Mouse (Mus musculus) kidney, postnatal 0 days (tissue): ENCODE results near the gene Lrrn2. TPM values are rescaled to one million over a fixed set of nuclear protein-coding genes. Genes with fewer than 3 reads are reported as not detected.

ENCODE experiments used
- ATAC-seq: fragments of 200-750 bp; cut with Nextera tagmentation; replicated peaks from 2 replicates; pipeline ENCODE4 v1.8.0; 2017; ENCODE audit warnings: low read depth, moderate number of reproducible peaks, moderate TSS enrichment, moderate library complexity; ENCODE audit not compliant: low FRiP score
- DNase-seq: peaks from one replicate; pipeline ENCODE4 v3.0.0-alpha.2; 2016; ENCODE audit warnings: low spot score
- H3K27ac ChIP-seq: fragments of 300-500 bp; sonication (generic); 2 replicates; pipeline ENCODE4 v1.5.1; 2014; ENCODE audit warnings: mild to moderate bottlenecking
- H3K27me3 ChIP-seq: fragments of 300-500 bp; sonication (generic); 2 replicates; pipeline ENCODE4 v1.6.1; 2014; ENCODE audit warnings: low read length, mixed read lengths; ENCODE audit not compliant: insufficient read depth
- H3K36me3 ChIP-seq: fragments of 300-500 bp; sonication (generic); 2 replicates; pipeline ENCODE4 v1.6.1; 2014; ENCODE audit warnings: low read length, mixed read lengths; ENCODE audit not compliant: insufficient read depth
- H3K4me1 ChIP-seq: fragments of 300-500 bp; sonication (generic); replicated peaks from 2 replicates; pipeline ENCODE4 v1.6.1; 2014; ENCODE audit warnings: antibody characterized with exemption, low read length, mixed read lengths; ENCODE audit not compliant: insufficient read depth
- H3K4me2 ChIP-seq: fragments of 300-500 bp; sonication (generic); 2 replicates; pipeline ENCODE4 v1.6.1; 2014; ENCODE audit warnings: mild to moderate bottlenecking, low read length, moderate library complexity, mixed read lengths
- H3K4me3 ChIP-seq: fragments of 300-500 bp; sonication (generic); replicated peaks from 2 replicates; pipeline ENCODE4 v1.5.1; 2014; ENCODE audit warnings: low read depth, low read length
- H3K9ac ChIP-seq: fragments of 300-500 bp; sonication (generic); 2 replicates; pipeline ENCODE4 v1.6.1; 2014; ENCODE audit warnings: low read depth, low read length
- H3K9me3 ChIP-seq: fragments of 300-500 bp; sonication (generic); replicated peaks from 2 replicates; pipeline ENCODE4 v1.6.1; 2016; ENCODE audit warnings: low read length, inconsistent platforms, mixed read lengths
- CTCF ChIP-seq: IDR thresholded peaks from 2 replicates; pipeline ENCODE4 v1.5.1; 2016; ENCODE audit warnings: antibody characterized with exemption, low read depth, mild to moderate bottlenecking, moderate library complexity
- WGBS: fragments of 180-500 bp; shearing (Covaris S2); extraction: QIAGEN DNeasy Blood & Tissue Kit; methylation state at CpG from one replicate; pipeline ENCODE4 v1.1.7; 2014; 5-methylcytosine and 5-hydroxymethylcytosine counted together
- polyA plus RNA-seq: library from polyadenylated mRNA; unstranded; fragments of >200 nt; fragmentation: Nextera tagmentation; extraction: Ambion mirVana; gene quantifications from 2 replicates; pipeline ENCODE4 v1.2.1, GENCODE M21; 2015

The Lrrn2 gene
- polyA plus RNA-seq, 1 experiment from 2014 or later: 3.3 TPM

- ATAC-seq: no peak
- H3K9ac ChIP-seq: no peak overlapping the region
- WGBS: 81% methylated on average over 2 of the region's 2 CpGs
- H3K4me3 ChIP-seq: no peak overlapping the region
- H3K4me1 ChIP-seq: no peaks in the 10 kb centered on the region; the same call in 1 of the 2 replicates
- no peaks in the 10 kb centered on the region for H3K36me3 ChIP-seq
- no peak overlapping the region for H3K27ac ChIP-seq
- H3K4me2 ChIP-seq: no peak overlapping the region
- H3K27me3 ChIP-seq: no peaks in the 10 kb centered on the region
- H3K9me3 ChIP-seq: no peaks in the 10 kb centered on the region
- DNase-seq: no peak
- TF ChIP-seq CTCF: no peak
These were observed 52.3 kb downstream of the Lrrn2 start for GRCm38 (mm10) chr1:132932421-132932820.

- H3K4me3 ChIP-seq: no peak overlapping the region
- H3K4me2 ChIP-seq: no peak overlapping the region
- DNase-seq (peak; percentile 78), ATAC-seq (no peak)
- no peak overlapping the region for H3K9ac ChIP-seq
- H3K27ac ChIP-seq: no peak overlapping the region
- WGBS: 23% methylated on average over 7 of the region's 7 CpGs
- no peaks in the 10 kb centered on the region for H3K27me3 ChIP-seq
- peak; percentile 65 for TF ChIP-seq CTCF
- H3K4me1 ChIP-seq: no peaks in the 10 kb centered on the region
- no peaks in the 10 kb centered on the region for H3K36me3 ChIP-seq
- no peaks in the 10 kb centered on the region for H3K9me3 ChIP-seq
These were observed 54.8 kb downstream of the Lrrn2 start for GRCm38 (mm10) chr1:132934856-132935255.

- no peaks in the 10 kb centered on the region for H3K4me1 ChIP-seq
- H3K9me3 ChIP-seq: no peaks in the 10 kb centered on the region
- ATAC-seq (no peak), DNase-seq (no peak)
- no peak for TF ChIP-seq CTCF
- 83% methylated on average over 26 of the region's 26 CpGs for WGBS
- H3K4me2 ChIP-seq: no peak overlapping the region
- no peaks in the 10 kb centered on the region for H3K27me3 ChIP-seq
- no peak overlapping the region for H3K4me3 ChIP-seq
- no peak overlapping the region for H3K27ac ChIP-seq
- no peaks in the 10 kb centered on the region for H3K36me3 ChIP-seq
- no peak overlapping the region for H3K9ac ChIP-seq
These were observed 57.4 kb downstream of the Lrrn2 start for GRCm38 (mm10) chr1:132937296-132938030.

GRCm38 (mm10) chr1:132938975-132939374 is 58.9 kb downstream of the Lrrn2 start:
- TF ChIP-seq CTCF: no peak
- no peak for DNase-seq
- Histone ChIP-seq H3K9me3 (no peaks in the 10 kb centered on the region), H3K4me3 (no peak overlapping the region), H3K36me3 (no peaks in the 10 kb centered on the region), H3K27me3 (no peaks in the 10 kb centered on the region), H3K4me1 (no peaks in the 10 kb centered on the region), H3K27ac (no peak overlapping the region), H3K4me2 (no peak overlapping the region), H3K9ac (no peak overlapping the region)
- WGBS: 85% methylated on average over 8 of the region's 8 CpGs
- no peak for ATAC-seq

- no peaks in the 10 kb centered on the region for H3K4me1 ChIP-seq
- no peak for TF ChIP-seq CTCF
- ATAC-seq (no peak), DNase-seq (no peak)
- H3K4me3 ChIP-seq: no peak overlapping the region
- WGBS: 39% methylated on average over 8 of the region's 8 CpGs
- H3K9me3 ChIP-seq: no peaks in the 10 kb centered on the region
- H3K36me3 ChIP-seq: no peaks in the 10 kb centered on the region
- no peak overlapping the region for H3K27ac ChIP-seq
- H3K27me3 ChIP-seq: no peaks in the 10 kb centered on the region
- no peak overlapping the region for H3K9ac ChIP-seq
- H3K4me2 ChIP-seq: no peak overlapping the region
These were observed 65.8 kb downstream of the Lrrn2 start for GRCm38 (mm10) chr1:132945826-132946225.

- Histone ChIP-seq H3K4me3 (no peak overlapping the region), H3K36me3 (no peaks in the 10 kb centered on the region), H3K27ac (no peak overlapping the region), H3K27me3 (no peaks in the 10 kb centered on the region), H3K9me3 (no peaks in the 10 kb centered on the region), H3K4me1 (no peaks in the 10 kb centered on the region), H3K9ac (no peak overlapping the region), H3K4me2 (no peak overlapping the region)
- no peak for DNase-seq
- TF ChIP-seq CTCF: no peak
- no peak for ATAC-seq
- WGBS: 72% methylated on average over 7 of the region's 7 CpGs
These were observed 67.7 kb downstream of the Lrrn2 start for GRCm38 (mm10) chr1:132947811-132948210.

GRCm38 (mm10) chr1:132956809-132957208 is 76.7 kb downstream of the Lrrn2 start:
- 74% methylated on average over 5 of the region's 5 CpGs for WGBS
- no peak overlapping the region for H3K27ac ChIP-seq
- no peak overlapping the region for H3K4me3 ChIP-seq
- no peak overlapping the region for H3K9ac ChIP-seq
- TF ChIP-seq CTCF: no peak
- no peaks in the 10 kb centered on the region for H3K9me3 ChIP-seq
- H3K4me1 ChIP-seq: no peaks in the 10 kb centered on the region
- ATAC-seq: no peak
- no peak for DNase-seq
- H3K4me2 ChIP-seq: no peak overlapping the region
- H3K27me3 ChIP-seq: no peaks in the 10 kb centered on the region
- no peaks in the 10 kb centered on the region for H3K36me3 ChIP-seq
